In genomic region chr2:130564983-130565382, GRCm38 (mm10) we compare ENCODE assay signal across 8 mouse cellular contexts. TPM values are rescaled to one million over a fixed set of nuclear protein-coding genes. Genes with fewer than 3 reads are reported as not detected.
DNase-seq lines count a peak whose midpoint lies in the region; ATAC-seq and TF ChIP-seq lines count a peak whose summit lies in the region.

No protein-coding gene starts in this region.

- H3K9me3 ChIP-seq in forebrain, embryonic 12.5 days: no peaks in the 10 kb centered on the region
- no peaks in the 10 kb centered on the region for H3K9me3 ChIP-seq in forebrain, embryonic 11.5 days (ENCODE audit: control insufficient read depth, low read length)
- H3K9me3 ChIP-seq in lung, embryonic 16.5 days (ENCODE audit: control insufficient read depth, low read length): no peaks in the 10 kb centered on the region
- no peaks in the 10 kb centered on the region for H3K9me3 ChIP-seq in liver, embryonic 14.5 days (ENCODE audit: control insufficient read depth, low read length)

- H3K9ac ChIP-seq in forebrain, embryonic 12.5 days: peak overlapping the region; percentile 83; the same call in 1 of the 2 replicates
- no peak overlapping the region for H3K9ac ChIP-seq in forebrain, embryonic 11.5 days (ENCODE audit: low read length)
- H3K9ac ChIP-seq in lung, embryonic 16.5 days (ENCODE audit: low read length): no peak overlapping the region
- no peak overlapping the region; the same call in 1 of the 2 replicates for H3K9ac ChIP-seq in liver, embryonic 14.5 days (replicated peaks)

- 84% methylated on average over 8 of the region's 8 CpGs for WGBS in forebrain, embryonic 12.5 days
- 84% methylated on average over 8 of the region's 8 CpGs for WGBS in forebrain, embryonic 11.5 days
- WGBS in lung, embryonic 16.5 days: 79% methylated on average over 8 of the region's 8 CpGs
- 79% methylated on average over 8 of the region's 8 CpGs for WGBS in liver, embryonic 14.5 days (ENCODE audit: insufficient replicate concordance)

- no peaks in the 10 kb centered on the region for H3K27me3 ChIP-seq in forebrain, embryonic 12.5 days
- no peaks in the 10 kb centered on the region for H3K27me3 ChIP-seq in forebrain, embryonic 11.5 days (ENCODE audit: control insufficient read depth, insufficient read depth, low read length)
- no peaks in the 10 kb centered on the region for H3K27me3 ChIP-seq in lung, embryonic 16.5 days (ENCODE audit: control insufficient read depth, insufficient read depth, low read depth, low read length)
- H3K27me3 ChIP-seq in liver, embryonic 14.5 days (ENCODE audit: control insufficient read depth, insufficient read depth, low read length): no peaks in the 10 kb centered on the region

- TF ChIP-seq CTCF in liver, embryonic 14.5 days (IDR thresholded peaks at IDR 0.05; ENCODE audit: low read depth): no peak

- peak overlapping the region; percentile 92 for H3K4me2 ChIP-seq in forebrain, embryonic 12.5 days
- no peak overlapping the region for H3K4me2 ChIP-seq in forebrain, embryonic 11.5 days (ENCODE audit: low read depth, low read length, severe bottlenecking)
- H3K4me2 ChIP-seq in lung, embryonic 16.5 days (ENCODE audit: low read depth, low read length): peak overlapping the region; percentile 80; the same call in 1 of the 2 replicates
- H3K4me2 ChIP-seq in liver, embryonic 14.5 days (ENCODE audit: low read depth): peak overlapping the region; percentile 82

- H3K4me3 ChIP-seq in forebrain, embryonic 12.5 days (replicated peaks): peak overlapping the region; percentile 92; the same call in 1 of the 2 replicates
- no peak overlapping the region for H3K4me3 ChIP-seq in forebrain, embryonic 11.5 days (ENCODE audit: low read depth, low read length)
- peak overlapping the region; percentile 94; the same call in 1 of the 2 replicates for H3K4me3 ChIP-seq in lung, embryonic 16.5 days (ENCODE audit: low read length)
- H3K4me3 ChIP-seq in liver, embryonic 14.5 days (ENCODE audit: insufficient read depth in 1 of 2, low read depth in 2 of 2, low read length in 2 of 2): no peak overlapping the region; a peak in 1 of 4 replicates

- DNase-seq in forebrain, embryonic 11.5 days (ENCODE audit: low spot score): no peak
- no peak for DNase-seq in lung, postnatal 36 days
- DNase-seq in liver, embryonic 14.5 days (ENCODE audit: low read depth in 3 of 3, low spot score in 3 of 3): no peak
- DNase-seq in frontal cortex, postnatal 25 days (ENCODE audit: low spot score in 2 of 2): no peak
- DNase-seq in cerebellum, adult 18-20 months: no peak

- no peak for TF ChIP-seq EP300 in liver, embryonic 14.5 days (IDR thresholded peaks at IDR 0.05; ENCODE audit: low read depth)

- H3K27ac ChIP-seq in forebrain, embryonic 12.5 days: no peak overlapping the region
- no peak overlapping the region for H3K27ac ChIP-seq in forebrain, embryonic 11.5 days (ENCODE audit: low read depth, low read length)
- no peak overlapping the region for H3K27ac ChIP-seq in lung, embryonic 16.5 days (ENCODE audit: low read length)
- no peak overlapping the region for H3K27ac ChIP-seq in liver, embryonic 14.5 days

- no peak for ATAC-seq in forebrain, embryonic 12.5 days (ENCODE audit: low FRiP score)
- no peak for ATAC-seq in forebrain, embryonic 11.5 days (replicated peaks; ENCODE audit: low FRiP score)
- no peak for ATAC-seq in lung, embryonic 16.5 days (ENCODE audit: low read depth)
- ATAC-seq in liver, embryonic 14.5 days (ENCODE audit: insufficient read depth): no peak
- no peak for ATAC-seq in frontal cortex, adult (ENCODE audit: low TSS enrichment)

- peaks cover 18% of the 10 kb centered on the region for H3K36me3 ChIP-seq in forebrain, embryonic 12.5 days (replicated peaks)
- no peaks in the 10 kb centered on the region; the same call in 1 of the 2 replicates for H3K36me3 ChIP-seq in forebrain, embryonic 11.5 days (ENCODE audit: control insufficient read depth, insufficient read depth, low read length)
- peaks cover 6% of the 10 kb centered on the region for H3K36me3 ChIP-seq in lung, embryonic 16.5 days (ENCODE audit: control insufficient read depth, insufficient read depth, low read length)
- H3K36me3 ChIP-seq in liver, embryonic 14.5 days (replicated peaks; ENCODE audit: control insufficient read depth, insufficient read depth, low read depth): peaks cover 3% of the 10 kb centered on the region; the same call in 1 of the 2 replicates

- peaks cover 21% of the 10 kb centered on the region for H3K4me1 ChIP-seq in forebrain, embryonic 12.5 days
- H3K4me1 ChIP-seq in forebrain, embryonic 11.5 days (replicated peaks; ENCODE audit: control insufficient read depth, insufficient read depth, low read length): peaks cover 7% of the 10 kb centered on the region; the same call in 1 of the 2 replicates
- H3K4me1 ChIP-seq in lung, embryonic 16.5 days (replicated peaks; ENCODE audit: control insufficient read depth, insufficient read depth, low read length): peaks cover 10% of the 10 kb centered on the region
- H3K4me1 ChIP-seq in liver, embryonic 14.5 days (replicated peaks; ENCODE audit: control insufficient read depth in 2 of 2, insufficient read depth in 2 of 2, low read length in 1 of 2): peaks cover 3 to 11% of the 10 kb centered on the region in 2 experiments; a peak in 3 of 4 replicates

RNA-seq across cellular contexts. Expression of gene Mrps26, which starts 1.4 kb away (rescaled TPM):
- 67.0 and 70.9 TPM in 2 replicates for polyA plus RNA-seq in forebrain, embryonic 12.5 days (2016; fragmentation: Nextera tagmentation; extraction: Ambion mirVana)
- polyA plus RNA-seq in forebrain, embryonic 11.5 days (2014; fragmentation: Nextera tagmentation; extraction: Ambion mirVana): 70.5 and 81.0 TPM in 2 replicates
- polyA plus RNA-seq in lung, embryonic 16.5 days (2015; fragmentation: Nextera tagmentation; extraction: Ambion mirVana): 71.8 and 78.7 TPM in 2 replicates
- 22.9 and 24.8 TPM in 2 replicates for polyA plus RNA-seq in liver, embryonic 14.5 days (2012; rRNA removed)
- polyA plus RNA-seq in liver, embryonic 14.5 days (2014; fragmentation: Nextera tagmentation; extraction: Ambion mirVana): 48.3 and 48.4 TPM in 2 replicates

RNA-seq across cellular contexts. Expression of gene Oxt, which starts 11.0 kb away (rescaled TPM):
- not detected in 2 replicates for polyA plus RNA-seq in forebrain, embryonic 12.5 days (2016; fragmentation: Nextera tagmentation; extraction: Ambion mirVana)
- polyA plus RNA-seq in forebrain, embryonic 11.5 days (2014; fragmentation: Nextera tagmentation; extraction: Ambion mirVana): not detected in 2 replicates
- not detected in 2 replicates for polyA plus RNA-seq in lung, embryonic 16.5 days (2015; fragmentation: Nextera tagmentation; extraction: Ambion mirVana)
- not detected in 2 replicates for polyA plus RNA-seq in liver, embryonic 14.5 days (2012; rRNA removed)
- polyA plus RNA-seq in liver, embryonic 14.5 days (2014; fragmentation: Nextera tagmentation; extraction: Ambion mirVana): not detected in 2 replicates

RNA-seq across cellular contexts. Expression of gene Avp, which starts 17.4 kb away (rescaled TPM):
- not detected in 2 replicates for polyA plus RNA-seq in forebrain, embryonic 12.5 days (2016; fragmentation: Nextera tagmentation; extraction: Ambion mirVana)
- polyA plus RNA-seq in forebrain, embryonic 11.5 days (2014; fragmentation: Nextera tagmentation; extraction: Ambion mirVana): not detected in 2 replicates
- polyA plus RNA-seq in lung, embryonic 16.5 days (2015; fragmentation: Nextera tagmentation; extraction: Ambion mirVana): not detected in 2 replicates
- not detected in 2 replicates for polyA plus RNA-seq in liver, embryonic 14.5 days (2012; rRNA removed)
- not detected in 2 replicates for polyA plus RNA-seq in liver, embryonic 14.5 days (2014; fragmentation: Nextera tagmentation; extraction: Ambion mirVana)

Comparison
In these comparisons a context has a peak if more than half of its experiments do, and no peak if none do; other contexts are left out.
1. H3K4me3 ChIP-seq: peak in forebrain, embryonic 12.5 days (single experiment) and lung, embryonic 16.5 days (single experiment); none in forebrain, embryonic 11.5 days (single experiment) and liver, embryonic 14.5 days (0 of 2).